Mouse (Mus musculus): ENCODE results near the gene Mtpn. TPM values are rescaled to one million over a fixed set of nuclear protein-coding genes. Genes with fewer than 3 reads are reported as not detected.

The Mtpn gene
- polyA plus RNA-seq, 1 experiment from 2014 or later = 93.1 TPM

DNA sequence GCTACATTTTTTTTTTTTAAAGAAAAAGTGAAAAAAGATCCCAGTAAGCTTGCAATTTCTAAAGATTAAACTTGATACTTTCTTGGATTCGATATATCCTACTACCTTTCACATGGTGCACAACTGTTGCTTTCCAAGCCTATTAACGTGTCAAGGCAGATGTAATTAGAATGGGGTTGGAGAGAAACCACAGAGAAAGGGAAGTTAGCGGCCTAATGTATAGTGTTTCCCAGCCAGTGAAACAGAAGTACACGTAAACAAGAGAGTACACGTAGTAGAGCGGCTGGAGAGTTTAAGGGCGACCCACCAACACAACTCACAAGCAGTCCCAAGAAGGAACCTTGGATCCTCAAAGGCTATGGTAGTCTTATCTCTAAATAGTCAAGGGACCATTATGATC, 3.7 kb downstream of the Mtpn start:
- Histone ChIP-seq H3K4me2 (no peak overlapping the region), H3K9me3 (replicated peaks; ENCODE audit: control insufficient read depth, low read length) (no peaks in the 10 kb centered on the region), H3K27me3 (ENCODE audit: control insufficient read depth, insufficient read depth, low read length) (no peaks in the 10 kb centered on the region), H3K9ac (ENCODE audit: low read depth, low read length) (no peak overlapping the region), H3K4me1 (ENCODE audit: control insufficient read depth, insufficient read depth, low read length) (no peaks in the 10 kb centered on the region; the same call in 1 of the 2 replicates), H3K36me3 (ENCODE audit: control insufficient read depth, insufficient read depth, low read length) (no peaks in the 10 kb centered on the region), H3K4me3 (ENCODE audit: low read depth, low read length) (no peak overlapping the region), H3K27ac (ENCODE audit: low read depth, low read length) (no peak overlapping the region)
- no peak for ATAC-seq (replicated peaks; ENCODE audit: insufficient number of reproducible peaks, low FRiP score, low TSS enrichment)
- 92% methylated on average over 7 of the region's 7 CpGs for WGBS (ENCODE audit: insufficient replicate concordance)

DNA sequence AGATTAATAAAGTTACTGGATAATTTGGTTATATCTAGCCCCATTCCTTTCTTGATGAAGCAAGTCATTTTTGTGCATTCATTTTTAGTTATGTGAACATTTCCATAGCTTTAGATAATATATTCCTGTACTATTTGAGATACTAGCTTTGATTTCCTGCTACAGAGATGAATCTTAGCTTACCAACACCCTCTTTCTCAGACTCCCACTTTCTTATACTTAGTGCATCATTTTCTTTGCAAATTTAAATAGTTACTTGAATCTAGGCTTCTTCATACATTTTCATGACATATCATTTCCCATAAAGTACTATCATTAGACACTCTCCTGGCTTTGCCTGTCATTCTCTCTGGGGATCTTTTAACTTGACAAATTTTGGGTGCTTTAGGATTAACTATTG, 26.3 kb downstream of the Mtpn start:
- no peaks in the 10 kb centered on the region for H3K9me3 ChIP-seq (replicated peaks; ENCODE audit: control insufficient read depth, low read length)
- H3K27ac ChIP-seq (ENCODE audit: low read depth, low read length) = no peak overlapping the region
- no peaks in the 10 kb centered on the region for H3K4me1 ChIP-seq (ENCODE audit: control insufficient read depth, insufficient read depth, low read length)
- H3K4me3 ChIP-seq (ENCODE audit: low read depth, low read length) = no peak overlapping the region
- no peak overlapping the region for H3K9ac ChIP-seq (ENCODE audit: low read depth, low read length)
- no peaks in the 10 kb centered on the region for H3K27me3 ChIP-seq (ENCODE audit: control insufficient read depth, insufficient read depth, low read length)
- no peak overlapping the region for H3K4me2 ChIP-seq
- H3K36me3 ChIP-seq (ENCODE audit: control insufficient read depth, insufficient read depth, low read length) = no peaks in the 10 kb centered on the region; the same call in 1 of the 2 replicates
- no peak for ATAC-seq (replicated peaks; ENCODE audit: insufficient number of reproducible peaks, low FRiP score, low TSS enrichment)

DNA sequence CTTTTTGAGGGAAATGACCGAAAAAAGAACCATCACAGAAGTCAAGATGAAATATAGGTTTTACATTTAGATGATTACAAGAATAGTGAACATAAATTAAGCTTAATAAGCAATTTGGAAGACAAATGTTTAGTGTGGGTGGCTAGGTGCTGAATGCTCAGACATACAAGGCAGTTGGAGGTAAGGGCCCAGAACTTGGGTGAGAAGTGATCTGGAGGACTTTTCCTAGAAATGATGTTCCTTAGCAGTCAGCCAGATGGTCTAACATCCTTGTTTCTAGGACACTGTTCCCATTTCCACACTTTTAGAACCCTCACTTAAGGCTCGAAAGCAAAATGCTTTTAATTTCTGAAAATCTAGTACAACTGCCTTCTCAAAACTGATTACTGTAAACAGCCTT, 34.9 kb downstream of the Mtpn start:
- H3K27me3 ChIP-seq (ENCODE audit: control insufficient read depth, insufficient read depth, low read length) = no peaks in the 10 kb centered on the region
- H3K36me3 ChIP-seq (ENCODE audit: control insufficient read depth, insufficient read depth, low read length) = no peaks in the 10 kb centered on the region
- no peaks in the 10 kb centered on the region for H3K4me1 ChIP-seq (ENCODE audit: control insufficient read depth, insufficient read depth, low read length)
- H3K9ac ChIP-seq (ENCODE audit: low read depth, low read length) = no peak overlapping the region
- no peak for ATAC-seq (replicated peaks; ENCODE audit: insufficient number of reproducible peaks, low FRiP score, low TSS enrichment)
- 91% methylated on average over 2 of the region's 2 CpGs for WGBS (ENCODE audit: insufficient replicate concordance)
- H3K27ac ChIP-seq (ENCODE audit: low read depth, low read length) = no peak overlapping the region
- no peak overlapping the region for H3K4me3 ChIP-seq (ENCODE audit: low read depth, low read length)
- no peaks in the 10 kb centered on the region for H3K9me3 ChIP-seq (replicated peaks; ENCODE audit: control insufficient read depth, low read length)
- H3K4me2 ChIP-seq = no peak overlapping the region

DNA sequence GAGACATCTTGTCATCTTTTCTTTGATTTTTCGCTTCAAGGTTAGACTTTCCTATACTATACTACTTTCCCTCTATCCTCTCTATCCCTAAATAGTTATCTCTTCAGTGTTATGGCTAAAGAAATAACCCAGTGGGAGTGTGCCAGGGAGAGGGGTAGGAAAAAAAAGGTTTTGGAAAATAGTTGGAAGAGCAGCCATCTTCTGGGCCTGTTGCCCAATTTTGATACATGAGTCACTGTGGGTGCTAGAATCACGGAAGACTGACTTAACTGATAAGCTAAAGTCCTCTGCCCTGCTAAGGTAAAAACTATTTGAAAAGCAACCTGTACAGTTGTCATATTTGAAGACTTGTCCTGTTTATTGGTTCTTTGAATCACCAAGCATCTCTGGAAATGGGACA, 36.8 kb downstream of the Mtpn start:
- H3K36me3 ChIP-seq (ENCODE audit: control insufficient read depth, insufficient read depth, low read length) = no peaks in the 10 kb centered on the region
- WGBS (ENCODE audit: insufficient replicate concordance) = 80% methylated on average over 2 of the region's 2 CpGs
- no peak overlapping the region for H3K27ac ChIP-seq (ENCODE audit: low read depth, low read length)
- no peak overlapping the region for H3K4me3 ChIP-seq (ENCODE audit: low read depth, low read length)
- H3K4me1 ChIP-seq (ENCODE audit: control insufficient read depth, insufficient read depth, low read length) = no peaks in the 10 kb centered on the region
- ATAC-seq (replicated peaks; ENCODE audit: insufficient number of reproducible peaks, low FRiP score, low TSS enrichment) = no peak
- H3K27me3 ChIP-seq (ENCODE audit: control insufficient read depth, insufficient read depth, low read length) = no peaks in the 10 kb centered on the region
- no peak overlapping the region for H3K4me2 ChIP-seq
- no peak overlapping the region for H3K9ac ChIP-seq (ENCODE audit: low read depth, low read length)
- no peaks in the 10 kb centered on the region for H3K9me3 ChIP-seq (replicated peaks; ENCODE audit: control insufficient read depth, low read length)

DNA sequence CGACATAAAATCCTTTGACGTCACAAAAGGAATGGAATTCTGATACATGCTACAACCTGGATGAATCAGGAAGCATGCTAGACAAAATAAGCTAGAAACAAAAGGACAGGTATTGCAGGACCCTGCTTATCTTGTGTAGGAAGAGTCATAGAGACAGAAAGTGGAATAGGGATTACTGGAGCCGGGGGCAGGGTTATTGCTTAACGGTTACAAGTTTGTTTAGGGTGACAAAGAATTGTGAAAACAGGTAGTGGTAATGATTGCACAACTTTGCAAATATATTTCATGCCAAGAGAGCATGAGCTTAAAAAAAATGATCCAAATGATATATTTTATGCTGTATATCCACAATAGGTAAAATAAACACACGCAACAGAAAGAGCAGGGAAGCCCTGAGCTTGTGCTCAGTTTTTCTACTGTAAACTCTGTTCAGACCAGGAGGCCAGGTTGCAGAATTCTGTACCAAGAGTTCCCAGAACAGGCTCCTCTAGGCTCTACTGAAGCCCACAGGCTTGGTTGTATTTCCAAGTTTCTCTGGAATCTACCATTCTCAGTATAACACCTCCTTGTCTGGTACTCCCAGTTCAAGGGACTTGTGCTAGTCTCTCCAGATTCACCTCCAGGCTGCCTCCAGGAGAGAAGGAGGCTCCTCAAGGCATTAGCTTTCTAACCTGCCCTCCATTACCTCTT, 39.6 kb downstream of the Mtpn start:
- H3K27me3 ChIP-seq (ENCODE audit: control insufficient read depth, insufficient read depth, low read length) = no peaks in the 10 kb centered on the region
- no peak overlapping the region for H3K9ac ChIP-seq (ENCODE audit: low read depth, low read length)
- no peak overlapping the region for H3K4me3 ChIP-seq (ENCODE audit: low read depth, low read length)
- no peaks in the 10 kb centered on the region for H3K36me3 ChIP-seq (ENCODE audit: control insufficient read depth, insufficient read depth, low read length)
- ATAC-seq (replicated peaks; ENCODE audit: insufficient number of reproducible peaks, low FRiP score, low TSS enrichment) = no peak
- H3K9me3 ChIP-seq (replicated peaks; ENCODE audit: control insufficient read depth, low read length) = no peaks in the 10 kb centered on the region
- 83% methylated on average over 5 of the region's 5 CpGs for WGBS (ENCODE audit: insufficient replicate concordance)
- H3K27ac ChIP-seq (ENCODE audit: low read depth, low read length) = no peak overlapping the region
- H3K4me1 ChIP-seq (ENCODE audit: control insufficient read depth, insufficient read depth, low read length) = no peaks in the 10 kb centered on the region
- H3K4me2 ChIP-seq = no peak overlapping the region

DNA sequence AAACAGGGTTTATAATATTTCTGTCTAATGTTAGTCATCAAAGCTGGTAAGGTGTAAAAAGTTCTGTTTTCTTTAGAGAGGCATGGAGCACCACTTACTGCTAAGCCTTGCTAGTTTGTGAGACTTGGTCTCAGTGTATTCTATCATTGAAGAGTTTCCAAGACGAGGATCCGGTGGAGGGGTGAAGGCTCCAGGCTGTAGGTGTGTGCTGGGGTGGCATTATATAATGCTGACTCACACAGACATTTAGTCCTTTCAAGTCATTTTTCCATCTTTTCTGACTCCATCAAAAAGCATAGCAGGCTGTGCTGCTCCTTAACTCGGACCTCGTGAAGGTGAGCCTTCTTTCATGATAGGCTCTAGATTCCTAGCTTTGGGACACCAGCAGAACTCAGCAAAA, 42.3 kb downstream of the Mtpn start:
- ATAC-seq (replicated peaks; ENCODE audit: insufficient number of reproducible peaks, low FRiP score, low TSS enrichment) = no peak
- H3K4me3 ChIP-seq (ENCODE audit: low read depth, low read length) = no peak overlapping the region
- no peaks in the 10 kb centered on the region for H3K36me3 ChIP-seq (ENCODE audit: control insufficient read depth, insufficient read depth, low read length)
- no peaks in the 10 kb centered on the region for H3K27me3 ChIP-seq (ENCODE audit: control insufficient read depth, insufficient read depth, low read length)
- H3K27ac ChIP-seq (ENCODE audit: low read depth, low read length) = no peak overlapping the region
- H3K9me3 ChIP-seq (replicated peaks; ENCODE audit: control insufficient read depth, low read length) = no peaks in the 10 kb centered on the region
- H3K4me2 ChIP-seq = no peak overlapping the region
- no peak overlapping the region for H3K9ac ChIP-seq (ENCODE audit: low read depth, low read length)
- H3K4me1 ChIP-seq (ENCODE audit: control insufficient read depth, insufficient read depth, low read length) = no peaks in the 10 kb centered on the region
- WGBS (ENCODE audit: insufficient replicate concordance) = 83% methylated on average over 4 of the region's 4 CpGs

DNA sequence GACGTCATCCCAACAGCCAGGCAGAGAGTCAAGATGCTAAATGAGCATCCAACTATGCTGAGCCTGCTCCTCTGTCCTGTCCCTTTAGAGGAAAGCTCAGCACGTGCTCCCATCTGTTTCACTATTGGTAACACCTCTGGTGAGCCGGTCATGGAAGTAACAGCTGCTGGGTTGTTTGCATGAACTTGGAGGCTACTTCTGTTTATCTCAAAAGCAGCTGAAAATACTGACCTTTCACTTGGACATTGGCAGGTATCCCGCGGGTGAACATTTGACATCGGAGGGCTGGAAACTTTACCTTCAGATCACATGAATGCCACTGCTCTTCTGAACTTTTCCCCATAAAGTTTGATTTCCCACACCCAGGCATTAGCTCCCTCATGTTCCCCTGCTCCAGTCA, 45.8 kb downstream of the Mtpn start:
- H3K9me3 ChIP-seq (replicated peaks; ENCODE audit: control insufficient read depth, low read length) = no peaks in the 10 kb centered on the region
- WGBS (ENCODE audit: insufficient replicate concordance) = 77% methylated on average over 6 of the region's 6 CpGs

DNA sequence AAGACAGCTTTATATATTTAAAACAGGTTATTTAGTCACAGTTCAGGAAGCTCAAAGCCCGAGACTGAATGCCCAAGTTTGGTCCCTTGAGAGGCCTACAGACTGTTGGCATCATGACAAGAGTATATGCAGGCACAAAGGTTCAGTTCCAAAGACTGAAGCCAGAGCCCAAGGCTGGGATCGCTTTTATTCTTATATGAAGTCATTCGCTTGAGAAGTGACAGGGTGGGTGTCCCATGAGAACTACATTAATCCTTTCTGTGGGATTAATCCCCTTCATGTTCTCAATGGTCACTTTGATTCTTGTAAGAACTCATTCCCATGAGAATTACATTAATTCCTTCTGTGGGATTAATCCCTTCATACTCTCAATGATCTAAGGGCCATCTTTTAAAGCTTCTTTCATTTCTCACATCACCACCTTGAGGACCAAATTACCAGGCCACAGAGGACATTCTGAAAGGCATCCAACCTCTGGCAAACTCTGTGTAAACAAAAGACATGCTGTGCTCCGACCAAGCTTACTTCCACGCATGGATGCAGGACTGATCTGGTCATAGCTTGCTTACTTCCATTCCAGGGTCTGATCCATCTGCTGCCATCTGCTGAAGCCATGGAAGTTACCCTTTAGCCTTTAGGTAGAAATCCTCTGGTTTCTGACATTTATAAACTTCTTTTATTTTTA, 59.9 kb downstream of the Mtpn start:
- H3K4me2 ChIP-seq = no peak overlapping the region
- H3K9me3 ChIP-seq (replicated peaks; ENCODE audit: control insufficient read depth, low read length) = no peaks in the 10 kb centered on the region
- no peak overlapping the region for H3K4me3 ChIP-seq (ENCODE audit: low read depth, low read length)
- H3K27ac ChIP-seq (ENCODE audit: low read depth, low read length) = no peak overlapping the region
- H3K27me3 ChIP-seq (ENCODE audit: control insufficient read depth, insufficient read depth, low read length) = no peaks in the 10 kb centered on the region
- H3K36me3 ChIP-seq (ENCODE audit: control insufficient read depth, insufficient read depth, low read length) = no peaks in the 10 kb centered on the region
- no peak for ATAC-seq (replicated peaks; ENCODE audit: insufficient number of reproducible peaks, low FRiP score, low TSS enrichment)
- 72% methylated on average over 5 of the region's 5 CpGs for WGBS (ENCODE audit: insufficient replicate concordance)
- H3K4me1 ChIP-seq (ENCODE audit: control insufficient read depth, insufficient read depth, low read length) = no peaks in the 10 kb centered on the region
- H3K9ac ChIP-seq (ENCODE audit: low read depth, low read length) = no peak overlapping the region

More for the DNA sequence above, 45.8 kb downstream of the Mtpn start:
- H3K4me2 ChIP-seq = no peak overlapping the region
- no peaks in the 10 kb centered on the region for H3K36me3 ChIP-seq (ENCODE audit: control insufficient read depth, insufficient read depth, low read length)
- H3K27ac ChIP-seq (ENCODE audit: low read depth, low read length) = no peak overlapping the region
- no peak overlapping the region for H3K4me3 ChIP-seq (ENCODE audit: low read depth, low read length)
- no peak overlapping the region for H3K9ac ChIP-seq (ENCODE audit: low read depth, low read length)
- no peaks in the 10 kb centered on the region for H3K27me3 ChIP-seq (ENCODE audit: control insufficient read depth, insufficient read depth, low read length)
- ATAC-seq (replicated peaks; ENCODE audit: insufficient number of reproducible peaks, low FRiP score, low TSS enrichment) = no peak
- no peaks in the 10 kb centered on the region for H3K4me1 ChIP-seq (ENCODE audit: control insufficient read depth, insufficient read depth, low read length)

DNA sequence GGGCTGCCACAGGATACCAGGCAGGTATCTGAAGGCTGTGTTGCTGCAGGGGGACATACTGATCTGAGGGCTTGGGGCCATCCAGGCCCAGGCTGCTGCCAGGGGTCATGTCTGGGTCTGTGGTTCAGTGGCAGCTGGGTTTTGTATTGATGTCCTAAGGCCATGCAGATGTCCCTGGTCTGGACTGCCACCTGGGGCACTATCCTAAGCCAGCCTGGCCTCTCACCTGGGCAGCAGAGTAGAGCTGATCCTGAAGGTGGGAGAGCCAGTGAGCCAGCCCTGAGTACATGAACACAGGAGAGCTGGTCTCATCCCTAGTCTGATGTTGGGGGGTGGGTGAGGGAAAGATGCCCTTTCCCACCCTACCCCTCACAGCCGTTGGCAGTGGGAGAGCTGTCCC, 62.9 kb downstream of the Mtpn start:
- Histone ChIP-seq H3K9ac (ENCODE audit: low read depth, low read length) (no peak overlapping the region), H3K9me3 (replicated peaks; ENCODE audit: control insufficient read depth, low read length) (no peaks in the 10 kb centered on the region), H3K36me3 (ENCODE audit: control insufficient read depth, insufficient read depth, low read length) (no peaks in the 10 kb centered on the region), H3K4me3 (ENCODE audit: low read depth, low read length) (no peak overlapping the region), H3K27me3 (ENCODE audit: control insufficient read depth, insufficient read depth, low read length) (no peaks in the 10 kb centered on the region), H3K27ac (ENCODE audit: low read depth, low read length) (no peak overlapping the region), H3K4me1 (ENCODE audit: control insufficient read depth, insufficient read depth, low read length) (no peaks in the 10 kb centered on the region), H3K4me2 (no peak overlapping the region)
- no peak for ATAC-seq (replicated peaks; ENCODE audit: insufficient number of reproducible peaks, low FRiP score, low TSS enrichment)
- 75% methylated on average over 1 of the region's 1 CpGs for WGBS (ENCODE audit: insufficient replicate concordance)
